Comparison of ENCODE assay signal across 12 mouse cellular contexts in the genomic region with DNA sequence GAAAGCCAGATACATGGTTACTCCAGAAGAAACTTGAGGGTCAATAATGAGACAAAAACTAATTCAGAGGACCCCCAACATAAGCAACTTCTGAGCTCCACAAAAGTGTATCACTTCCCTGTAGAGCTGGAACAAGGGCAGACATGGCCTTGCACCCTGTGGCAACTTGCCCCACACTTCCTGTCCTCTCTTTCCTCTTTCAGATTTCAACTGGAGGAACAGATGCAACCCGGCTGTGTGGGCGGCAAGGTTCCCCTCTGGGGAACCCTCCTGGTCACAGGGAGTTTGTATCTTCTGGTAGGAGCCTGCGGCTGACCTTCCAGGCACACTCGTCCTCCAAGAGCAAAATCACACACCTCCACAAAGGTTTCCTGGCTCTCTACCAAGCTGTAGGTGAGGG. TPM values are rescaled to one million over a fixed set of nuclear protein-coding genes. Genes with fewer than 3 reads are reported as not detected.
DNase-seq lines count a peak whose midpoint lies in the region; ATAC-seq lines count a peak whose summit lies in the region.
"Had no signal": no experiment of that assay in that cellular context is flagged by ENCODE, and none has a peak within 500 bp of the region (broad histone marks: within the 10 kb centered on the region; RNA-seq: fewer than 3 reads in every experiment).

No protein-coding gene starts in this region.

- intact Hi-C loops in heart, postnatal 14 days (cut with DNase I), result no loop called here
- intact Hi-C loops in heart, postnatal 36 days (cut with DNase I), result no loop called here

- ATAC-seq in cerebellum, adult (ENCODE audit: insufficient number of reproducible peaks, low FRiP score, low TSS enrichment), result no peak
- ATAC-seq: forebrain, embryonic 16.5 days; midbrain, embryonic 13.5 days had no signal

- DNase-seq in heart, postnatal 14 days, result peak; percentile 9 to 12
- DNase-seq in heart, postnatal 36 days, result no peak
- peak; percentile 45 for DNase-seq in A20 (ENCODE audit: low read depth, low spot score)
- DNase-seq in c-Kit-positive CD71-negative TER-119-negative erythroid progenitor cells, embryonic 14.5 days (ENCODE audit: low read depth), result peak; percentile 25
- DNase-seq in lung, postnatal 36 days, result peak; percentile 70
- DNase-seq in thymus, postnatal 25 days, result no peak
- no peak for DNase-seq in natural killer cell, adult 2 months (ENCODE audit: low spot score in 2 of 2)
- DNase-seq: kidney, adult 11 months; thymus, postnatal 36 days had no signal

RNA-seq across cellular contexts. Expression of a gene that starts 7.2 kb away (rescaled TPM):
- 10 to 100 TPM in 1 of 2 experiments, 1 to 10 TPM in 1; 8.8 to 10.8 TPM for total RNA-seq in heart, postnatal 14 days (2021)
- total RNA-seq in heart, postnatal 36 days (2021), result 10 to 100 TPM; 13.7 TPM

RNA-seq across cellular contexts. Expression of a gene that starts 12.1 kb away (rescaled TPM):
- total RNA-seq in heart, postnatal 14 days (2021), result 1 to 10 TPM in 1 of 2 experiments, under 1 TPM in 1; 0.90 to 1.1 TPM
- total RNA-seq in heart, postnatal 36 days (2021), result 1 to 10 TPM; 1.2 TPM

RNA-seq across cellular contexts. Expression of a gene that starts 37.1 kb away (rescaled TPM):
- total RNA-seq in heart, postnatal 14 days (2021), result 10 to 100 TPM; 25.3 to 25.6 TPM
- total RNA-seq in heart, postnatal 36 days (2021), result 10 to 100 TPM; 21.3 to 23.1 TPM

RNA-seq across cellular contexts. Expression of a gene that starts 40.4 kb away (rescaled TPM):
- total RNA-seq in heart, postnatal 14 days (2021), result 1 to 10 TPM in 1 of 2 experiments, under 1 TPM in 1; 0.24 to 1.5 TPM
- total RNA-seq in heart, postnatal 36 days (2021), result 1 to 10 TPM in 1 of 2 experiments, under 1 TPM in 1; 0.73 to 2.1 TPM

Comparison
In these comparisons a context has a peak if more than half of its experiments do, and no peak if none do; other contexts are left out.
1. DNase-seq: peak in heart, postnatal 14 days (2 of 2), A20 (single experiment), c-Kit-positive CD71-negative TER-119-negative erythroid progenitor cells, embryonic 14.5 days (single experiment) and lung, postnatal 36 days (single experiment); none in heart, postnatal 36 days (0 of 2), thymus, postnatal 25 days (single experiment) and natural killer cell, adult 2 months (0 of 2).